Mouse (Mus musculus): Measurements from ENCODE around the gene Nppc. TPM values are rescaled to one million over a fixed set of nuclear protein-coding genes. Genes with fewer than 3 reads are reported as not detected.

The Nppc gene
- polyA plus RNA-seq, 1 experiment from 2014 or later: 12.7 TPM

DNA sequence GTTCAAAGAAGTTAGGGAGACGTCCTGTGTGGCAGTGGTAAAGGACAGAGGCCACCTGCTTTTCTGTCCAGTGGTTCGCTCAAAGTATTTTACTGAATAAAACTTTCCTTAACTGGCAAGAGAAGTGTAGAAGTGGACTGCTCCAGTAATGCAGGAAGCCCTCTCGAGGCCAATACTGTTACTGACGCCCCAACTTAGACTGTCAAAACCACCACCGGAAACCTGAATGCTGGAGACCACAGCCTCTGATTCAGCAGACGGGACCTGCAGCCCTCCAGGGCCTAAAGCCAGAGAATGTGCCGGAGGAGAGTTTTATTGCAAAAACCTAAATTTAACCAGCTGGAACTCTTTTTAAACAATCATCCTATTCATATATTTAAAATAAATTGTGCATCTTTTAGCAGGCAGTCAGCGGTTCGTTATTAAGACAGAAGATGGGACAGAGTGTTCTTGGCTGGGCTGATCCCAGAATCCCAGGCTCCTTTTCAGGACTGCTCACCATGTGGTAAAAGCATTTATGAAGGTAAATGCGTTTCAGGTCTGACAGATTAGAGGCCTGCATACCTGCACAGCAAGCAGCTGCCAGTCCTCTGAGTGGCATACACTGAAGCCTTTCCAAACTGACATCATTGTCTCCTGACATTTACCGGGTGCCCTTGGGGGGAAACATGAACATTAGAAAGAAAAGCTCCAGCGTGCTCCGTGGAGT, 27.1 kb downstream of the Nppc start:
- H3K4me3 ChIP-seq: no peak overlapping the region
- no peaks in the 10 kb centered on the region for H3K9me3 ChIP-seq
- H3K4me2 ChIP-seq: no peak overlapping the region
- no peak for ATAC-seq (ENCODE audit: low read depth)
- no peaks in the 10 kb centered on the region for H3K4me1 ChIP-seq (replicated peaks)
- no peaks in the 10 kb centered on the region for H3K27me3 ChIP-seq
- no peak overlapping the region for H3K27ac ChIP-seq (replicated peaks)
- H3K36me3 ChIP-seq: no peaks in the 10 kb centered on the region
- no peak overlapping the region for H3K9ac ChIP-seq
- 69% methylated on average over 13 of the region's 13 CpGs for WGBS

DNA sequence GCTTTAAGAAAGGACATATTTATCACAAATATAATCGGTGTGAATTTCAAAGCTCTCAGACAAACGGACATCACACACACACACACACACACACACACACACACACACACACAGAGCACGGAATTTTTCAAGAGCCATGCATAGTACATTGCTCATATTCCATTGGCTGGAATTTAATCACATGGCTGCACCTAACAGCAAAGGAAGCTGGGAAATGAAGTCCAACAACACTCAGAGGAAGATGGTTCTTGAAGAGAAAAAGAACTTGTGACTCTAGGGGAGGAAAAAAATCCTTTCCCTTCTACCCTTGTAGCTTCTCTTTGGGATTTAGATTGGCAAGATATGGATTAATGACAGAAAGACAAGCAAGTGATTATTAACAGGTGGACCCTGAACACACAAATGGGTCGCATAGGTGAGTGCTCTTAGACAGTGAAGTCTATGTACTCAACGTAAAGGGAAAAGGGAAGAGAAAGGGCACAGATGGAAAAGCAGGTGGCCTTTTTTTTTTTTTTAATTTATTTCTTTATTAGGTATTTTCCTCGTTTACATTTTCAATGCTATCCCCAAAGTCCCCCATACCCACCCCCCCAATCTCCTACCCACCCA, 35.5 kb downstream of the Nppc start:
- H3K4me3 ChIP-seq: no peak overlapping the region
- no peaks in the 10 kb centered on the region for H3K9me3 ChIP-seq
- peaks cover 23% of the 10 kb centered on the region for H3K4me1 ChIP-seq (replicated peaks)
- WGBS: 57% methylated on average over 6 of the region's 6 CpGs
- H3K4me2 ChIP-seq: peak overlapping the region; percentile 25
- ATAC-seq (ENCODE audit: low read depth): peak; percentile 77
- H3K27ac ChIP-seq (replicated peaks): no peak overlapping the region
- H3K9ac ChIP-seq: no peak overlapping the region
- H3K36me3 ChIP-seq: no peaks in the 10 kb centered on the region
- H3K27me3 ChIP-seq: peaks cover 3% of the 10 kb centered on the region; the same call in 1 of the 2 replicates

DNA sequence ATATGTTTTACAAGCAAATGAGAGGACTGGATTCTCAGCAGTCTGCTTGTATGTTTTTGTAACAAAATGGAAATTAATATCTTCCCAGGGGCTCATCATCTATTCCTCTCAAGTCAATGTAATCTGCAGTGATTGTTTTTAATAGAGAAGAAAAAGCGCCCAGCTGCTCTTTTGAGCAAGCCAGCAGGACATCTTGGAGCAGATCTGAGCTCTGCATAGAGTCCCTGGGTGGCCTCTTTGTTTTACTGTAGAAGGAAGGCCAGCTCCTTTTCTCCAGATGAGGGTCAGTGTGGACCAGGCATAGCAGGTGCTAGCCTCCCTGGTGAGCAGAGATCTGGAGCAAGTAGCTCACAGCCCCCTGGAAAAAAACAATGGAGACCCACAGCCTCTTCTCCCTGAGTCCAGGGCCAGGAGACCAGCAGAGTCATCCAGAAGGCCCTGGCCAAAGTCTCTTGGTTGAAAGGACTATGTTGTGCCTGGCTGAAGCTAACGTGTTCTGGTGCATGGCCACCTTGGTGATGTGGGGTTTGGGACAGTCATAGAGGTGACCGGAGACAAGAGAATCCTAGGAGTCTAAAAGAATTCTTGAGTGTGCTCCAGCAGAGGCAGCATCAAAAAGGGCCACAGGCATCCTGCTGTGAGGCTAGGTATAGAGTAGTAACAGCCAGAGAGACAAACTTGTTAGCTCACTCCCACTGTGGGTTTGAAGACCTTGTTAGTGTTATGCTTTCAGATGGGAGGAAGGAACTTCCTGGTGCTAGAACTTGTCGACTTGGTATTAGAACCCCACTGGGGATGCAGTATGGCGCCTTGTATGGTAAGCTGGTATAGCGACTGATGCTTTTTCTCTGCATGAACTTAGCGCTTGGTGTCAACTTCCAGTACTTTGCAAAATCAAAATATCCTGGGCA, 36.3 kb downstream of the Nppc start:
- no peak overlapping the region for H3K4me3 ChIP-seq
- peak overlapping the region; percentile 25 for H3K4me2 ChIP-seq
- peak; percentile 37 for ATAC-seq (ENCODE audit: low read depth)
- no peak overlapping the region for H3K9ac ChIP-seq
- H3K27ac ChIP-seq (replicated peaks): peak overlapping the region; percentile 80
- 56% methylated on average over 7 of the region's 7 CpGs for WGBS
- no peaks in the 10 kb centered on the region for H3K9me3 ChIP-seq
- no peaks in the 10 kb centered on the region for H3K36me3 ChIP-seq
- H3K27me3 ChIP-seq: peaks cover 3% of the 10 kb centered on the region; the same call in 1 of the 2 replicates
- peaks cover 23% of the 10 kb centered on the region for H3K4me1 ChIP-seq (replicated peaks)

DNA sequence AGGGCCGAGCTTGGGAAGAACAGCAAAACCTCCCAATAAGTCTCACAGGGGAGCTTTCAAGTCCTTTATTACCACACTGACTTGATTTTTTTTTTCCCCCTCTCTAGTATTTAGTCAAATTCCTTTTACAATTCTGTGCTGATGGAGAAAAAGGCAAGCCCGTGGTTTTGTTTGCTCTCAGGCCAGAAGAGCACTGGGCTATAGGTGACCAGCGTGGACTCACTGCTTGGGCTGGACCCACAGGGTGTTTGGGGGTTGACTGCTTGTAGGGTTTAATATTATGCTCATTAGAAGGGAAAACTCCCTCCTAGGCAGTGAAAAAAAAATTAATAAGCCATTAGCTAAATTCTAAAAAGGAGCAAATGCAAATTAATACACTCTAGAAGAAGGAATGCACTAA, 36.9 kb downstream of the Nppc start:
- H3K4me2 ChIP-seq: no peak overlapping the region
- H3K9me3 ChIP-seq: no peaks in the 10 kb centered on the region
- H3K36me3 ChIP-seq: no peaks in the 10 kb centered on the region
- peaks cover 3% of the 10 kb centered on the region; the same call in 1 of the 2 replicates for H3K27me3 ChIP-seq
- H3K27ac ChIP-seq (replicated peaks): peak overlapping the region; percentile 80
- H3K9ac ChIP-seq: no peak overlapping the region
- no peak overlapping the region for H3K4me3 ChIP-seq
- peaks cover 23% of the 10 kb centered on the region for H3K4me1 ChIP-seq (replicated peaks)
- no peak for ATAC-seq (ENCODE audit: low read depth)
- 43% methylated on average over 3 of the region's 3 CpGs for WGBS

DNA sequence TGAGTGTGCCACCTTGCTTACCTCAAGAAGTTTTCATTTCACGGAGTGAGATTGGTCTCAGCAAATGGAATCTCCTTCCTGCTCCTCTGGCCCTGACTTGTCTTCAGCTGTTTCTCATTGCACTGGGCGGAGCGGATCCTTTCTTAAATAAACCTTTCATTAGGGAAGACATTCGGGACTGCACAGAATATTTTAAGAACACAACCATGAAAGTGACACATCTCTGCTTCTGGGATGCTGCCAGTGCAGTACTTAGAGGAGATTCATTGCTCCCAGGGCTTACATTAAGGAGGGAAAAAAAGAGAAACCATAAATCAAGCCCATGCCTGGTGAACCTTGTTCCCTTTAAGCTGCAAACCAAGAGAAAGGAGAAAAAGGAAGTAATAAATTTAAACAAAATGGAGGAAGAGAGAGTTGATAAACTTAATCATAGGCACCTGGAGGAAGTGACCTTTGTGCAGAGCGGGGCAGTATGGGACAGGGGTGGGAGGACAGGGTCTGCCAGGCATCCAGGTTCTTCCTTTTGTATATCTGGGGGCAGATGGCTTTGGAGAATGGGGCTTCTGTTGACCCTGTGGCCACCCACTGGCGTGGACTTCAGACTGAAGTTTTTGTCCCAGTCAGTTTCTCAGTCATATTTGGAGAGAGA, 37.5 kb downstream of the Nppc start:
- 0 out of 2 replicates have a peak, but pooled peaks have one; percentile 29 for ATAC-seq (ENCODE audit: low read depth)
- Histone ChIP-seq H3K4me1 (replicated peaks) (peaks cover 23% of the 10 kb centered on the region), H3K36me3 (no peaks in the 10 kb centered on the region), H3K4me3 (no peak overlapping the region), H3K4me2 (no peak overlapping the region), H3K9ac (no peak overlapping the region), H3K27me3 (peaks cover 3% of the 10 kb centered on the region; the same call in 1 of the 2 replicates), H3K27ac (replicated peaks) (peak overlapping the region; percentile 80), H3K9me3 (no peaks in the 10 kb centered on the region)
- 42% methylated on average over 6 of the region's 6 CpGs for WGBS

DNA sequence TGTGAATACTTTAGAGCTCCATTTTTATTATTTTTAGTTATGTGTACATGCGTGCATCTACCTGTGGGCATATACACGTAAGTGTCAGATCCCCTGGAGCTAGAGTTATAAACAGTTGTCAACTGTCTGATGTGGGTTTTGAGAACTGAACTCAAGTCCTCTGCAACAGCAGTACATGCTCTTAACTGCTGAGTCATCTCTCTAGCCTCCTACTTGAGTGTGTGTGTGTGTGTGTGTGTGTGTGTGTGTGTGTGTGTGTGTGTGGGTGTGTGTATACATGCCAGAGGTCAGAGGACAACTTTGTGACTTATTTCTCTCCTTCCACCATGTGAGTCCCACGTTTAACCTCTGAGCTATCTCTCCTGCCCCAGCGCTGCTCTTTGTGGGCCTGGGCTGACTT, 39.8 kb downstream of the Nppc start:
- Histone ChIP-seq H3K27ac (replicated peaks) (no peak overlapping the region), H3K9ac (no peak overlapping the region), H3K36me3 (no peaks in the 10 kb centered on the region), H3K4me3 (no peak overlapping the region), H3K4me1 (replicated peaks) (peaks cover 23% of the 10 kb centered on the region), H3K4me2 (no peak overlapping the region), H3K9me3 (no peaks in the 10 kb centered on the region), H3K27me3 (peaks cover 3% of the 10 kb centered on the region; the same call in 1 of the 2 replicates)
- ATAC-seq (ENCODE audit: low read depth): no peak
- WGBS: 84% methylated on average over 4 of the region's 4 CpGs

DNA sequence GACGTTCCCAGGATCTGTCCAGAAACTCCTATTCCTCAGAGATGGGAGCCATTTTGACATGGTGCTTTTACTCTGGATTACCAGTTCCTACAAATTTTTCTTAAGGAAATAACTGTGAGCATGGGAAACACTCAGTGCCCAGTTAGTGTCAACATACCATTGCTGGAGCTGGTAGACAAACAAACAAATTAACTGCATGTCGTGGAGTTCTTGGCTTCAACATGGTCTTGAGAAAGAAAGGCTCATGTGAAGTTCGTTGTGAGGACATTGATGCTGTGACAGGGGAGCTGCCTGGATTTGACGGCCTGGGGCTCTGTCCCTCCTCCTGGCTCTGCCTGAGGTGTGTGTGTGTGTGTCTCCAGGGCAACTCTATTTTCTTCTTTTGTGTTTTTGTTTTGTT, 40.4 kb downstream of the Nppc start:
- H3K27ac ChIP-seq (replicated peaks): no peak overlapping the region
- no peak for ATAC-seq (ENCODE audit: low read depth)
- H3K4me2 ChIP-seq: no peak overlapping the region
- H3K27me3 ChIP-seq: peaks cover 3% of the 10 kb centered on the region; the same call in 1 of the 2 replicates
- H3K4me1 ChIP-seq (replicated peaks): peaks cover 23% of the 10 kb centered on the region
- H3K9ac ChIP-seq: no peak overlapping the region
- H3K36me3 ChIP-seq: no peaks in the 10 kb centered on the region
- 67% methylated on average over 4 of the region's 4 CpGs for WGBS
- H3K9me3 ChIP-seq: no peaks in the 10 kb centered on the region
- no peak overlapping the region for H3K4me3 ChIP-seq

DNA sequence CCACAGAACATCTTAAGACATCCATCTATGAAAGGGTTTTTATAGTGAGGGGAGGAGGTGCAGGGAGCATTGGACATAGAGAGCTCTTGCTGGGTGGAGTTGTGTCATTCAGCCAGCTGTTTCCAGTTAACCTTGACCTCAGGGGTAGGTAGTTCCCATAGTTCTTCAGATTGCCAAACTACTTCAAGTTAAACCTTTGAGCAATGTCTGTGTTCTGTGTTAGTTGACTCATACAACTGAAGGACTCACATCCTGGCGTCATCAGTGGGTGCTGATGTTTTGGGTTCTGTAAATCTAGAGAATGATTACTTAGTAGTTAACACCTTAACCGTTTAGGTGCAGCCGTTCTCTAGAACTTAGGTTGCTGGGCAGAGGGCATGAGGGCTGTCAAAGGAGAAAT, 42.1 kb downstream of the Nppc start:
- Histone ChIP-seq H3K4me1 (replicated peaks) (peaks cover 13% of the 10 kb centered on the region), H3K4me2 (no peak overlapping the region), H3K4me3 (no peak overlapping the region), H3K9me3 (no peaks in the 10 kb centered on the region), H3K27me3 (peaks cover 3% of the 10 kb centered on the region; the same call in 1 of the 2 replicates), H3K27ac (replicated peaks) (no peak overlapping the region), H3K9ac (no peak overlapping the region), H3K36me3 (no peaks in the 10 kb centered on the region)
- WGBS: 89% methylated on average over 3 of the region's 3 CpGs
- no peak for ATAC-seq (ENCODE audit: low read depth)

DNA sequence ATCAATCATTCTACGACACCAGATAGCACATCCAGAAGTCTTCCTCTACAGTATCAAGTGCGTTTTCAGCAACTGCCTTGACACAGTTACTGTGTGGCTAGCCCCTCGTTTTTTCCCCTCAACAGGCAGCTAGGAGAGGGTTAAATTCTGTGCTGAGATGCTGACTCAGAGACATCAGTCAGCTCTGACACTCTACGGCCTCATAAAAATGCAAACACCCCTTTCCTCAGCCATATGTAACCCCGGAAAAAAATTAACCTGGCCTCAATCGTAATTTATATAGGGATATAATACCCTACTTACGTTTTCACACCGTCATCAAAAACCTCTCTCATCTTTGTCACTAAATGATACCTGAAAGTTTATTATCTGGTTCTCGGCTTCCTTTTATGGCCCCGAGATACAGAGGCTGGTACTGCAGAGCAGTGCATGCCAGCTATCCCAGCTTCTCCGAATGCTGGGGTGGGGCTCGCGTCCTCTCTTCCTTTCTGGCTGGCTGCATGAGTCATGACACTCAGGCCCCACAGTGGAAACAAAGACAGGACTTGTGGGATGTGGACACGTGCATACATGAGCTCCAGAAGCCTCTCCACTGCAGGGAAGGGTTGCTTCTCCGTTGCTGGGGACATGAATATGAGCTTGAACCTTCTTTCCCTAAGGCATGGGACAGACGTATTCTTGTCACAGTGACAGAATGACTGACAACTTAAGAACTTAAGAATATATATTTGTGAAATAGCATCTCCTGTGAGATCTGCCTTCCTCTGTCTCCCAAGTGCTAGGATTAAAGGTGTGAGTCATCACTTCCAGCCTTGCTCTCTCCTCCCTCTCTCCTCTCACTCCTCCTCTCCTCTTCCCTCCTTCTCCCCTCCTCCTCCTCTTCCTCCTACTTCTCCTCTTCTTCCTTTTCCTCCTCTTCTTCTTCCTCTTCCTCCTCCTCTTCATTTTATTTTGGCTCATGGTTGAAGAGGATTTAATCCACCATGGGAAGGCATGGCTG, 47.1 kb downstream of the Nppc start:
- no peak overlapping the region for H3K4me3 ChIP-seq
- H3K27ac ChIP-seq (replicated peaks): no peak overlapping the region; the same call in 1 of the 2 replicates
- peak overlapping the region; percentile 35 for H3K4me2 ChIP-seq
- H3K36me3 ChIP-seq: no peaks in the 10 kb centered on the region
- WGBS: 39% methylated on average over 16 of the region's 16 CpGs
- peak; percentile 64 for ATAC-seq (ENCODE audit: low read depth)
- no peaks in the 10 kb centered on the region for H3K27me3 ChIP-seq
- H3K9me3 ChIP-seq: no peaks in the 10 kb centered on the region
- H3K4me1 ChIP-seq (replicated peaks): peaks cover 10% of the 10 kb centered on the region
- no peak overlapping the region for H3K9ac ChIP-seq

DNA sequence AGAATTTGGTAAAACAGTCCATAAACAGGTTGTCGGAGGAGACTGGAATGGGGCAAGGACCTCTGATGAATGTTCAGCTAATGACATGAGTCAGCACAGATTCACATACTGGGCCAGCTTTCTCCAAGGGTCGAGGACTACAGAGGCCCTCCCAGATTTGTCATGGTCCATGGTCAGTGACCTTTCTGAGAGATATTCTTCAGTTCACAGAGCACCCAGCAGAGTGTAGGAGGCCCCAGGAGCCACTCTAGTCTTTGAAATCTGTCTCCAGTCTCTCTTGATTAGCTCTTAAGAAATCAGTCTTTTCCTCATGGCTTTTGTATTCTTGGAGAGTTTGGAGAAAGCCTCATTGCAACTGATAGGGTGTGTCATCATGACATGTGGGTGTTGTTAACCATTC, 48.1 kb downstream of the Nppc start:
- H3K36me3 ChIP-seq: no peaks in the 10 kb centered on the region
- no peak overlapping the region for H3K4me3 ChIP-seq
- no peak overlapping the region for H3K4me2 ChIP-seq
- H3K27ac ChIP-seq (replicated peaks): no peak overlapping the region
- ATAC-seq (ENCODE audit: low read depth): no peak
- H3K27me3 ChIP-seq: no peaks in the 10 kb centered on the region
- peaks cover 10% of the 10 kb centered on the region for H3K4me1 ChIP-seq (replicated peaks)
- H3K9me3 ChIP-seq: no peaks in the 10 kb centered on the region
- WGBS: 60% methylated on average over 2 of the region's 2 CpGs
- H3K9ac ChIP-seq: no peak overlapping the region
